Mouse (Mus musculus) limb, embryonic 11.5 days (tissue): Measurements from ENCODE around the gene Ttll3. TPM values are rescaled to one million over a fixed set of nuclear protein-coding genes. Genes with fewer than 3 reads are reported as not detected.
A peak's percentile ranks its signal among the peaks of the same experiment; 100 is the strongest.

ENCODE experiments used
- ATAC-seq: fragments of 200-750 bp; cut with Nextera tagmentation; 2 replicates; pipeline ENCODE4 v1.8.0; 2017; ENCODE audit warnings: low read depth; ENCODE audit not compliant: insufficient number of reproducible peaks, low FRiP score, low TSS enrichment
- DNase-seq: peaks from one replicate; pipeline ENCODE4 v3.0.0-alpha.2; 2015; ENCODE audit warnings: low spot score
- H3K27ac ChIP-seq: fragments of 300-500 bp; sonication (generic); replicated peaks from 2 replicates; pipeline ENCODE4 v1.5.1; 2014; ENCODE audit warnings: low read depth, mild to moderate bottlenecking, low read length
- H3K27me3 ChIP-seq: fragments of 300-500 bp; sonication (generic); 2 replicates; pipeline ENCODE4 v1.6.1; 2014; ENCODE audit warnings: mild to moderate bottlenecking, low read length, mixed read lengths; ENCODE audit not compliant: control insufficient read depth, insufficient read depth
- H3K36me3 ChIP-seq: fragments of 300-500 bp; sonication (generic); 2 replicates; pipeline ENCODE4 v1.6.1; 2014; ENCODE audit warnings: mild to moderate bottlenecking, low read length, moderate library complexity, mixed read lengths; ENCODE audit not compliant: control insufficient read depth, insufficient read depth
- H3K4me1 ChIP-seq: fragments of 300-500 bp; sonication (generic); 2 replicates; pipeline ENCODE4 v1.6.1; 2014; ENCODE audit warnings: low read length, mixed read lengths; ENCODE audit not compliant: control insufficient read depth, insufficient read depth
- H3K4me2 ChIP-seq: fragments of 300-500 bp; sonication (generic); 2 replicates; pipeline ENCODE4 v1.6.1; 2014; ENCODE audit warnings: low read depth, mild to moderate bottlenecking, moderate library complexity; ENCODE audit not compliant: severe bottlenecking
- H3K4me3 ChIP-seq: fragments of 300-500 bp; sonication (generic); 2 replicates; pipeline ENCODE4 v1.5.1; 2014; ENCODE audit warnings: low read depth, low read length
- H3K9ac ChIP-seq: fragments of 300-500 bp; sonication (generic); 2 replicates; pipeline ENCODE4 v1.6.1; 2014; ENCODE audit warnings: mild to moderate bottlenecking, low read length
- H3K9me3 ChIP-seq: fragments of 300-500 bp; sonication (generic); 2 replicates; pipeline ENCODE4 v1.6.1; 2016; ENCODE audit warnings: low read length; ENCODE audit not compliant: control insufficient read depth
- WGBS: fragments of 180-500 bp; shearing (Covaris S2); extraction: QIAGEN DNeasy Blood & Tissue Kit; methylation state at CpG from one replicate; pipeline ENCODE4 v1.1.7; 2014; 5-methylcytosine and 5-hydroxymethylcytosine counted together
- polyA plus RNA-seq: library from polyadenylated mRNA; unstranded; fragments of >200 nt; fragmentation: Nextera tagmentation; extraction: Ambion mirVana; gene quantifications from 2 replicates; pipeline ENCODE4 v1.2.1, GENCODE M21; 2014

The Ttll3 gene
- polyA plus RNA-seq, 1 experiment from 2014 or later: 2.1 TPM

GRCm38 (mm10) chr6:113396270-113397030, 7.4 kb downstream of the Ttll3 start:
- Histone ChIP-seq H3K27me3 (no peaks in the 10 kb centered on the region), H3K4me2 (no peak overlapping the region), H3K4me3 (no peak overlapping the region), H3K9ac (no peak overlapping the region), H3K9me3 (no peaks in the 10 kb centered on the region), H3K4me1 (peaks cover 4% of the 10 kb centered on the region; the same call in 1 of the 2 replicates), H3K27ac (no peak overlapping the region), H3K36me3 (no peaks in the 10 kb centered on the region; the same call in 1 of the 2 replicates)
- ATAC-seq (no peak), DNase-seq (no peak)
- 85% methylated on average over 10 of the region's 10 CpGs for WGBS

- no peaks in the 10 kb centered on the region for H3K4me1 ChIP-seq
- ATAC-seq (no peak), DNase-seq (no peak)
- 91% methylated on average over 13 of the region's 13 CpGs for WGBS
- H3K9ac ChIP-seq: no peak overlapping the region
- no peaks in the 10 kb centered on the region for H3K36me3 ChIP-seq
- no peak overlapping the region for H3K4me2 ChIP-seq
- no peaks in the 10 kb centered on the region for H3K27me3 ChIP-seq
- H3K27ac ChIP-seq: no peak overlapping the region
- no peak overlapping the region for H3K4me3 ChIP-seq
- H3K9me3 ChIP-seq: no peaks in the 10 kb centered on the region
Observed at GRCm38 (mm10) chr6:113402094-113402493, 13.0 kb downstream of the Ttll3 start.

GRCm38 (mm10) chr6:113404649-113405448, 15.8 kb downstream of the Ttll3 start:
- no peaks in the 10 kb centered on the region for H3K27me3 ChIP-seq
- ATAC-seq (no peak), DNase-seq (no peak)
- no peak overlapping the region for H3K9ac ChIP-seq
- peaks cover 3% of the 10 kb centered on the region; the same call in 1 of the 2 replicates for H3K36me3 ChIP-seq
- no peak overlapping the region for H3K27ac ChIP-seq
- H3K4me2 ChIP-seq: no peak overlapping the region
- H3K4me3 ChIP-seq: no peak overlapping the region
- no peaks in the 10 kb centered on the region for H3K4me1 ChIP-seq
- 86% methylated on average over 12 of the region's 12 CpGs for WGBS
- H3K9me3 ChIP-seq: no peaks in the 10 kb centered on the region

GRCm38 (mm10) chr6:113405483-113405882, 16.4 kb downstream of the Ttll3 start:
- H3K4me1 ChIP-seq: no peaks in the 10 kb centered on the region
- H3K9ac ChIP-seq: no peak overlapping the region
- H3K27ac ChIP-seq: no peak overlapping the region
- DNase-seq (no peak), ATAC-seq (no peak)
- 87% methylated on average over 6 of the region's 6 CpGs for WGBS
- H3K4me2 ChIP-seq: no peak overlapping the region
- no peaks in the 10 kb centered on the region for H3K9me3 ChIP-seq
- peaks cover 3% of the 10 kb centered on the region; the same call in 1 of the 2 replicates for H3K36me3 ChIP-seq
- no peak overlapping the region for H3K4me3 ChIP-seq
- no peaks in the 10 kb centered on the region for H3K27me3 ChIP-seq

- ATAC-seq: no peak
- no peaks in the 10 kb centered on the region for H3K27me3 ChIP-seq
Observed at GRCm38 (mm10) chr6:113406683-113407082, 17.6 kb downstream of the Ttll3 start.

GRCm38 (mm10) chr6:113410001-113410400, 20.9 kb downstream of the Ttll3 start:
- DNase-seq (no peak), ATAC-seq (no peak)
- Histone ChIP-seq H3K9me3 (no peaks in the 10 kb centered on the region), H3K27ac (no peak overlapping the region), H3K9ac (no peak overlapping the region), H3K36me3 (peaks cover 6% of the 10 kb centered on the region; the same call in 1 of the 2 replicates), H3K4me3 (no peak overlapping the region), H3K4me1 (no peaks in the 10 kb centered on the region), H3K4me2 (no peak overlapping the region), H3K27me3 (no peaks in the 10 kb centered on the region)
- WGBS: 64% methylated on average over 1 of the region's 1 CpGs

More at GRCm38 (mm10) chr6:113406683-113407082, 17.6 kb downstream of the Ttll3 start:
- no peak overlapping the region for H3K4me3 ChIP-seq
- H3K36me3 ChIP-seq: peaks cover 3% of the 10 kb centered on the region; the same call in 1 of the 2 replicates
- H3K4me2 ChIP-seq: no peak overlapping the region
- H3K9me3 ChIP-seq: no peaks in the 10 kb centered on the region
- H3K4me1 ChIP-seq: no peaks in the 10 kb centered on the region
- 74% methylated on average over 9 of the region's 9 CpGs for WGBS
- no peak for DNase-seq
- no peak overlapping the region for H3K9ac ChIP-seq
- H3K27ac ChIP-seq: no peak overlapping the region

- Histone ChIP-seq H3K4me1 (peaks cover 7% of the 10 kb centered on the region; the same call in 1 of the 2 replicates), H3K36me3 (peaks cover 3% of the 10 kb centered on the region; the same call in 1 of the 2 replicates), H3K27me3 (no peaks in the 10 kb centered on the region), H3K9me3 (no peaks in the 10 kb centered on the region), H3K27ac (no peak overlapping the region), H3K9ac (no peak overlapping the region), H3K4me3 (no peak overlapping the region), H3K4me2 (no peak overlapping the region)
- DNase-seq (no peak), ATAC-seq (no peak)
- WGBS: 86% methylated on average over 5 of the region's 5 CpGs
Observed at GRCm38 (mm10) chr6:113416416-113416815, 27.4 kb downstream of the Ttll3 start.

- peaks cover 3% of the 10 kb centered on the region; the same call in 1 of the 2 replicates for H3K36me3 ChIP-seq
- ATAC-seq (peak; percentile 32), DNase-seq (no peak)
- H3K9ac ChIP-seq: peak overlapping the region; percentile 84
- peaks cover 7% of the 10 kb centered on the region; the same call in 1 of the 2 replicates for H3K4me1 ChIP-seq
- H3K4me2 ChIP-seq: peak overlapping the region; percentile 96
- WGBS: 15% methylated on average over 16 of the region's 16 CpGs
- peak overlapping the region; percentile 64 for H3K4me3 ChIP-seq
- H3K27me3 ChIP-seq: no peaks in the 10 kb centered on the region
- no peak overlapping the region; the same call in 1 of the 2 replicates for H3K27ac ChIP-seq
- no peaks in the 10 kb centered on the region for H3K9me3 ChIP-seq
Observed at GRCm38 (mm10) chr6:113418441-113419198, 29.6 kb downstream of the Ttll3 start.
